Mouse (Mus musculus): Measurements from ENCODE around the gene Trim71. TPM values are rescaled to one million over a fixed set of nuclear protein-coding genes. Genes with fewer than 3 reads are reported as not detected.

Trim71 gene
- polyA plus RNA-seq (2015; fragmentation: Nextera tagmentation; extraction: Ambion mirVana) = 0.05 and 0.10 TPM in 2 replicates

- peak within 1 kb of the TSS; percentile 98 for H3K4me2 ChIP-seq
- under 1% methylated on average over 91 of the region's 91 CpGs for WGBS
- no peak for ATAC-seq (replicated peaks; ENCODE audit: insufficient number of reproducible peaks, insufficient read depth, low FRiP score, low read depth)
- peak within 1 kb of the TSS; percentile 61 for H3K4me3 ChIP-seq
- H3K27me3 ChIP-seq = peaks cover 71% of the 10 kb centered on the region
- no peaks in the 10 kb centered on the region for H3K36me3 ChIP-seq
- H3K9me3 ChIP-seq (replicated peaks) = no peaks in the 10 kb centered on the region
- no peak within 1 kb of the TSS for H3K27ac ChIP-seq
- H3K4me1 ChIP-seq (replicated peaks) = peaks cover 35% of the 10 kb centered on the region
- H3K9ac ChIP-seq = peak within 1 kb of the TSS; percentile 43
These were observed at the start of gene Trim71 for GRCm38 (mm10) chr9:114563761-114564606. TSS of gene Trim71 (minus strand) at chr9:114564369.

- no peak overlapping the region for H3K27ac ChIP-seq
- no peaks in the 10 kb centered on the region for H3K9me3 ChIP-seq (replicated peaks)
- WGBS = 92% methylated on average over 4 of the region's 4 CpGs
- H3K4me3 ChIP-seq = no peak overlapping the region
- H3K27me3 ChIP-seq = no peaks in the 10 kb centered on the region
- ATAC-seq (replicated peaks; ENCODE audit: insufficient number of reproducible peaks, insufficient read depth, low FRiP score, low read depth) = no peak
- no peak overlapping the region for H3K9ac ChIP-seq
- no peaks in the 10 kb centered on the region for H3K4me1 ChIP-seq (replicated peaks)
- H3K36me3 ChIP-seq = peaks cover 63% of the 10 kb centered on the region
- H3K4me2 ChIP-seq = no peak overlapping the region
These were observed 48.9 kb upstream of the Trim71 start for GRCm38 (mm10) chr9:114613026-114613425.

- no peak for ATAC-seq (replicated peaks; ENCODE audit: insufficient number of reproducible peaks, insufficient read depth, low FRiP score, low read depth)
- Histone ChIP-seq H3K9ac (no peak overlapping the region), H3K4me1 (replicated peaks) (no peaks in the 10 kb centered on the region), H3K27ac (no peak overlapping the region), H3K4me3 (no peak overlapping the region), H3K36me3 (peaks cover 63% of the 10 kb centered on the region), H3K4me2 (no peak overlapping the region), H3K27me3 (no peaks in the 10 kb centered on the region), H3K9me3 (replicated peaks) (no peaks in the 10 kb centered on the region)
- 81% methylated on average over 4 of the region's 4 CpGs for WGBS
These were observed 48.4 kb upstream of the Trim71 start for GRCm38 (mm10) chr9:114612566-114612965.

GRCm38 (mm10) chr9:114610266-114610665 lies 46.1 kb upstream of the Trim71 start:
- 93% methylated on average over 3 of the region's 3 CpGs for WGBS
- no peak for ATAC-seq (replicated peaks; ENCODE audit: insufficient number of reproducible peaks, insufficient read depth, low FRiP score, low read depth)
- Histone ChIP-seq H3K27me3 (no peaks in the 10 kb centered on the region), H3K9me3 (replicated peaks) (no peaks in the 10 kb centered on the region), H3K4me1 (replicated peaks) (no peaks in the 10 kb centered on the region), H3K36me3 (peaks cover 55% of the 10 kb centered on the region), H3K27ac (no peak overlapping the region), H3K4me2 (no peak overlapping the region), H3K4me3 (no peak overlapping the region), H3K9ac (no peak overlapping the region)

- Histone ChIP-seq H3K27me3 (no peaks in the 10 kb centered on the region), H3K4me1 (replicated peaks) (no peaks in the 10 kb centered on the region), H3K4me2 (no peak overlapping the region), H3K36me3 (peaks cover 31% of the 10 kb centered on the region), H3K9ac (no peak overlapping the region), H3K27ac (no peak overlapping the region), H3K9me3 (replicated peaks) (no peaks in the 10 kb centered on the region), H3K4me3 (no peak overlapping the region)
- WGBS = 56% methylated on average over 12 of the region's 12 CpGs
- no peak for ATAC-seq (replicated peaks; ENCODE audit: insufficient number of reproducible peaks, insufficient read depth, low FRiP score, low read depth)
These were observed 39.8 kb upstream of the Trim71 start for GRCm38 (mm10) chr9:114603876-114604540.

GRCm38 (mm10) chr9:114601096-114601495 lies 36.9 kb upstream of the Trim71 start:
- Histone ChIP-seq H3K36me3 (peaks cover 40% of the 10 kb centered on the region), H3K4me2 (no peak overlapping the region), H3K4me3 (no peak overlapping the region), H3K9ac (no peak overlapping the region), H3K9me3 (replicated peaks) (no peaks in the 10 kb centered on the region), H3K4me1 (replicated peaks) (no peaks in the 10 kb centered on the region), H3K27me3 (no peaks in the 10 kb centered on the region), H3K27ac (no peak overlapping the region)
- ATAC-seq (replicated peaks; ENCODE audit: insufficient number of reproducible peaks, insufficient read depth, low FRiP score, low read depth) = no peak
- WGBS = 79% methylated on average over 1 of the region's 1 CpGs

GRCm38 (mm10) chr9:114585017-114585345 lies 20.8 kb upstream of the Trim71 start:
- Histone ChIP-seq H3K4me3 (no peak overlapping the region), H3K4me1 (replicated peaks) (peaks cover 13% of the 10 kb centered on the region), H3K36me3 (peaks cover 25% of the 10 kb centered on the region), H3K9ac (no peak overlapping the region), H3K27ac (no peak overlapping the region), H3K4me2 (no peak overlapping the region), H3K9me3 (replicated peaks) (no peaks in the 10 kb centered on the region), H3K27me3 (no peaks in the 10 kb centered on the region)
- WGBS = 48% methylated on average over 5 of the region's 5 CpGs
- ATAC-seq (replicated peaks; ENCODE audit: insufficient number of reproducible peaks, insufficient read depth, low FRiP score, low read depth) = no peak

- no peaks in the 10 kb centered on the region for H3K27me3 ChIP-seq
- H3K4me2 ChIP-seq = peak overlapping the region; percentile 73
- peak overlapping the region; percentile 47 for H3K4me3 ChIP-seq
- peak overlapping the region; percentile 48 for H3K27ac ChIP-seq
- peak; percentile 54; the same call in 1 of the 2 replicates for ATAC-seq (replicated peaks; ENCODE audit: insufficient number of reproducible peaks, insufficient read depth, low FRiP score, low read depth)
- no peaks in the 10 kb centered on the region for H3K9me3 ChIP-seq (replicated peaks)
- WGBS = 14% methylated on average over 31 of the region's 31 CpGs
- peaks cover 19% of the 10 kb centered on the region for H3K36me3 ChIP-seq
- H3K9ac ChIP-seq = peak overlapping the region; percentile 42
- H3K4me1 ChIP-seq (replicated peaks) = peaks cover 13% of the 10 kb centered on the region
These were observed 20.2 kb upstream of the Trim71 start for GRCm38 (mm10) chr9:114584183-114585016.

- peak overlapping the region; percentile 73 for H3K4me2 ChIP-seq
- no peaks in the 10 kb centered on the region for H3K27me3 ChIP-seq
- peaks cover 13% of the 10 kb centered on the region for H3K36me3 ChIP-seq
- H3K9me3 ChIP-seq (replicated peaks) = no peaks in the 10 kb centered on the region
- H3K4me1 ChIP-seq (replicated peaks) = peaks cover 15% of the 10 kb centered on the region
- H3K4me3 ChIP-seq = peak overlapping the region; percentile 47
- ATAC-seq (replicated peaks; ENCODE audit: insufficient number of reproducible peaks, insufficient read depth, low FRiP score, low read depth) = no peak
- WGBS = 2% methylated on average over 23 of the region's 23 CpGs
- peak overlapping the region; percentile 48 for H3K27ac ChIP-seq
- peak overlapping the region; percentile 42 for H3K9ac ChIP-seq
These were observed 19.6 kb upstream of the Trim71 start for GRCm38 (mm10) chr9:114583812-114584182.

GRCm38 (mm10) chr9:114578646-114579045 lies 14.5 kb upstream of the Trim71 start:
- WGBS = 28% methylated on average over 11 of the region's 11 CpGs
- ATAC-seq (replicated peaks; ENCODE audit: insufficient number of reproducible peaks, insufficient read depth, low FRiP score, low read depth) = 0 out of 2 replicates have a peak, but pooled peaks have one; percentile 31
- Histone ChIP-seq H3K27ac (no peak overlapping the region), H3K27me3 (0 out of 2 replicates have a peak, but pooled peaks cover 2% of the 10 kb centered on the region), H3K9ac (no peak overlapping the region), H3K4me1 (replicated peaks) (peaks cover 5% of the 10 kb centered on the region; the same call in 1 of the 2 replicates), H3K4me2 (no peak overlapping the region), H3K4me3 (no peak overlapping the region), H3K36me3 (no peaks in the 10 kb centered on the region), H3K9me3 (replicated peaks) (no peaks in the 10 kb centered on the region)

- no peak overlapping the region for H3K9ac ChIP-seq
- no peak overlapping the region for H3K4me3 ChIP-seq
- H3K27ac ChIP-seq = no peak overlapping the region
- 0 out of 2 replicates have a peak, but pooled peaks cover 2% of the 10 kb centered on the region for H3K27me3 ChIP-seq
- no peak for ATAC-seq (replicated peaks; ENCODE audit: insufficient number of reproducible peaks, insufficient read depth, low FRiP score, low read depth)
- H3K36me3 ChIP-seq = no peaks in the 10 kb centered on the region
- no peak overlapping the region for H3K4me2 ChIP-seq
- H3K4me1 ChIP-seq (replicated peaks) = 0 out of 2 replicates have a peak, but pooled peaks cover 2% of the 10 kb centered on the region
- H3K9me3 ChIP-seq (replicated peaks) = no peaks in the 10 kb centered on the region
- WGBS = 84% methylated on average over 1 of the region's 1 CpGs
These were observed 11.8 kb upstream of the Trim71 start for GRCm38 (mm10) chr9:114576001-114576400.
